Mouse (Mus musculus) kidney, embryonic 14.5 days (tissue): ENCODE results near the gene Pcdh11x. TPM values are rescaled to one million over a fixed set of nuclear protein-coding genes. Genes with fewer than 3 reads are reported as not detected.

Source experiments
- polyA plus RNA-seq: library from polyadenylated mRNA; unstranded; fragments of >200 nt; fragmentation: Nextera tagmentation; extraction: Ambion mirVana; gene quantifications from 2 replicates; pipeline ENCODE4 v1.2.1, GENCODE M21; 2014

Pcdh11x gene
- polyA plus RNA-seq, 1 experiment from 2014 or later, result 2.1 TPM

Other genes starting within 250 kb of the Pcdh11x start
- gene H2afb3, start 22.8 kb downstream of the Pcdh11x start, polyA plus RNA-seq, result not detected in 2 replicates